Mouse (Mus musculus): ENCODE measurements around the gene 3110070M22Rik.
"Not testable (repeated sequence)": the region's sequence is repeated elsewhere in the genome, so short reads cannot be mapped to it uniquely, and the experiment has no call there.

Gene 3110070M22Rik

GRCm38 (mm10) chr13:119487880-119488580 lies at the start of gene 3110070M22Rik, which contains the start of gene Tmem267:
Gene 3110070M22Rik, minus strand, starts transcription at chr13:119488383.
Gene Tmem267, plus strand, starts transcription at chr13:119488039.
- peak; percentile 82 for DNase-seq

GRCm38 (mm10) chr13:119494938-119495337 lies 6.8 kb upstream of the 3110070M22Rik start:
- not testable (repeated sequence) for DNase-seq

DNA sequence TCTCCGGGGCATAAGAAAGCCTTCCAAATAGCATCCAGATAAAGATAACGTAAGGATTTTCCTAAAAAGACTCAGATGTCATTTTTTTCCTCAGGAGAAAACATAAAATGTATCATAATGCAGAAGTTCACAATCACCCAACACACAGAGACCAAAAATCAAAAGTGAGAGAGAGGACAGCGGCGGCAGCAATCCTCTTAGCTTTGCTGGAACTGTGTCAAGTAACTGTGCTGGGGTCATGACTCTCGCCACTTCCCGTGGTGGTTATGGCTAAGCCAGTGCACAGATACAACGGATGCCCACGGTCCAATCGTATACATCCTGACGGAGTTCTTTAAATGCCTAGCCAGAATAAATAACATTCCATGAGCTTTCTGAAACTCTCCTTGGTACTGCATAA lies 3.9 kb upstream of the 3110070M22Rik start:
- not testable (repeated sequence) for DNase-seq

DNA sequence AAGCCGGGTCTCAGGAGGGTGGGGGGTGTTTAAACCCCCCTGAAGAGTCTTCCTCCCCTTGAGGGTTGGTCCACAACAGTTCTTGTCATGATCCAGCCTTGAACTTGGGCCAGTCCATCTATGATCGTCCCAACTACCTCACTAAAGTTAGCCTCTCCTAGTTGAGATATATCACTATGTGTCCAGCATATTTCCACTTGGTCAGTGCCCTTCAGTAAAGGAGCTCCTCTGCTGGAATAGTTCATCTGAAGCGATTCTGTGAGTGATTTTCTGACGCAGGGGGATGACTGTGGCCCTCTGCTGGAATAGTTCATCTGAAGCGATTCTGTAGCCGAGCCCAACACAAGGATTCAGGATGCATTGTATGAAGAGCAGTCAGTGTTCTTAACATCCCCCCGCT lies 829 bp downstream of the 3110070M22Rik start:
- DNase-seq: peak; percentile 50

- no peak for DNase-seq
Observed at GRCm38 (mm10) chr13:119477789-119478188, 10.4 kb downstream of the 3110070M22Rik start.

- DNase-seq: no peak
Observed at GRCm38 (mm10) chr13:119476631-119477030, 11.6 kb downstream of the 3110070M22Rik start.

- peak; percentile 87 for DNase-seq
Observed at GRCm38 (mm10) chr13:119462596-119463560, 25.3 kb downstream of the 3110070M22Rik start, which contains the start of gene 4833420G17Rik. Gene 4833420G17Rik, plus strand, starts transcription at chr13:119462768.

DNA sequence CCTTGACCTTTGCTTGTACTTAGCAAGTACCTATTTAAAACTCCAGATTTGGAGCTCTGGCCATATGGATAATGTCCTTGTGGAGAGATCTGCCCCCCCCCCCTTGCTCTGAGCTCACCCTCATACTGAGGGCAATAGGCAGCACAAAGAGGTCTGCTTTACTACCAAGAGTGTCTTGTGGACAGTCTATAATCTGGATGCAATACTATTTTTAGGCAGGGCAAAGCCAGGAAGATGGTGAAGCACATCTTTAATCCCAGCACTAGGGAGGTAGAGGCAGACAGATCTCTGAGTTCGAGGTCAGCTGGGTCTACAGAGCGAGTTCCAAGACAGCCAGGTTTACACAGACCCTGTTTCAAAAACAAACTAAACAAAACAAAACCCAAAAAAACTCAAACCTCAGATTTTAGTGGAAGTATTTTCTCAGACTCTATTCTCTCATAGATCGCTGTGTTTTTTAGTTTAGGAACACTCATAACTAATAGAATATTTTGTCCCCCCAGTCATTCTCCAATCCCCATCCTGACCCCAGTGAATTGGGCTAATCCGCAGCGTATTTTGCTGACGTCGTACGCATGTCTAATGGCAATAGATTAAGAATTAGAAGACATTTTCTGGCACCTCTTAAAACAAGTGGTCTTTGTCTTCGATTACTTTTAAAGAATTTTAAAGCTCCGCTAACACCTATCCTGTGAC lies 26.1 kb downstream of the 3110070M22Rik start:
- DNase-seq: peak; percentile 36

GRCm38 (mm10) chr13:119456342-119456741 lies 31.8 kb downstream of the 3110070M22Rik start:
- DNase-seq: no peak

DNA sequence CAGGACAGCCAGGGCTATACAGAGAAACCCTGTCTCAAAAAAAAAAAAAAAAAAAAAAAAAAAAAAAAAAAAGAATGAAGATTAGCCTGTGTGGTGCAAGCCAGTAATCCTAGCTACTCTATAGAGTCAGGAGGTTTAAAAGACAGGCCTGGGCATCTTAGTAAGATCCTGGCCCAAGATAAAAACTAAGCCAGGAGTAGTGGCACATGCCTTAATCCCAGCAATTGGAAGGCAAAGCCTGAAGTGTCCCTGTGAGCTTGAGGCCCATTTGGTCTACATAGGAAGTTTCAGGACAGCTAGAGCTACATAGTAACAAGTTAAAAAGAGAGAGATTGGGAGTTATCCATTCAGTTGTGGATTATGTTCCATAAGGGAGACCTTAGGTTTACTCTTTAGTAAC lies 33.1 kb downstream of the 3110070M22Rik start:
- no peak for DNase-seq

- no peak for DNase-seq
Observed at GRCm38 (mm10) chr13:119453563-119453962, 34.6 kb downstream of the 3110070M22Rik start.

- no peak for DNase-seq
Observed at GRCm38 (mm10) chr13:119442244-119442643, 45.9 kb downstream of the 3110070M22Rik start.

All from cerebellum, adult 9-10 months (tissue).